Mouse (Mus musculus): ENCODE results near the gene Tsks. TPM values are rescaled to one million over a fixed set of nuclear protein-coding genes. Genes with fewer than 3 reads are reported as not detected.

Gene Tsks
- polyA plus RNA-seq, 1 experiment, result not detected

DNA sequence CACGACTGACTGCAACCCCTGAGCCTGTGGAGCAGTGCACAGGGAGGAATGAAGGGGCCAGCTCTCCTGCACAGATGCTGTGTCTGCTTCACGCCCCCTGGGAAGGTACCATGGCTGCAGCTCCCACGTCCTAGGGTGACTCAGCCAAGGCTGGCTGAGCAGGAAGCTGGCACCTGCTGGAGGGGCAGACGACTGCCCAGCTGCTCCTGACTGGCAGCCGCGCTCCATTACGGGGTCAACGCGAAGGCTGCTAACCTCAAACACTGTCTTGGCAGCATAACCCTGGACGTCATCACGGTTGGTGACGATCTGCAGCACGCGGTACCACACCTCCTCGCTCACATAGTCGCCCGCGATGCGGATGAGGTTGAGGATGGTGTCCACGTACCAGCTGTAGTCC lies 37.6 kb upstream of the Tsks start:
- TF ChIP-seq CTCF (IDR thresholded peaks at IDR 0.05; ENCODE audit: control insufficient read depth, insufficient read depth, low read length) (no peak), POLR2A (IDR thresholded peaks at IDR 0.05; ENCODE audit: borderline replicate concordance, control insufficient read depth, low read depth, low read length) (no peak)

DNA sequence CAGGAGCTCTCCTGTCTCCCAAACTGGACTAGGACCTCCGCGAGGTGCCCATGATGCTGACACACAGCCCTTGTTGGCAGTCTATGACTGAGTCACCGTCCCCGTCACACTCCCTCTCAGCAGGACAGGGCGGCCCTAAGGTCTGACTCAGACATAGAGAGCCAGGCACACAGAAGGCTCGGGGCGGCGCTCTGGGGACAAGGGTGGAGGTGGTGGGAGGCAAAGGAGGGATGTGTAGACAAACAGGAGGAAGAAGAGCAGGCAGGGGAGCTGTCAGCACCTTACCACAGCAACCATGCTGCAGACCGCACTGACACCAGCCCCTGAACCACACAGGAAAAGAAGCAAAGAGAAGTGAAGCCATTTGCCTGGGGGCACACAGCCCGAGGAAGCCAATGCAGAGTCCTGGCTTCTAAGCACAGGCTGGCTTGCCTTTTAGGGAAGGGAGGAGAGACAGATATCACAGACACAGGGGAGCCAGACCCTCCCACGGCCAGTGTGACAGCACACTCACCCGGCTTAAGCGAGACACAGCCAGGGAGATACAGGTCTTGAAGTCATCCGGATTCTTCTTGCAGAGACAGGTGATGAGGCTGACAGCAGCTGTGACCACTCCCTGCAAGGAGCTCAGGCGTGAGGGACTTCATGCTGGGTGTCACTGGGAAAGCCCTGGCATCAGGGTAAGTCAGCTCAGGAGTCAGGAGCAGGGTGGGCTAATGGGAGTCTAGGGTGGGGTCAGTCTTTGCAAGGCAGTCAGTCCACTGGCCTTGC lies 34.1 kb upstream of the Tsks start:
- 83% methylated on average over 15 of the region's 15 CpGs for whole genome bisulfite sequencing
- no peak overlapping the region for H3K4me3 ChIP-seq (replicated peaks; ENCODE audit: control insufficient read depth, low read depth, low read length)
- no peak overlapping the region for H3K27ac ChIP-seq (ENCODE audit: control insufficient read depth, insufficient read depth, low read depth, low read length, poor library complexity)
- no peaks in the 10 kb centered on the region; the same call in 1 of the 2 replicates for H3K4me1 ChIP-seq (ENCODE audit: control insufficient read depth, insufficient read depth, low read length)
- no peak for TF ChIP-seq POLR2A (IDR thresholded peaks at IDR 0.05; ENCODE audit: borderline replicate concordance, control insufficient read depth, low read depth, low read length)
- no peak for TF ChIP-seq CTCF (IDR thresholded peaks at IDR 0.05; ENCODE audit: control insufficient read depth, insufficient read depth, low read length)

More for the DNA sequence above, 37.6 kb upstream of the Tsks start:
- Histone ChIP-seq H3K27ac (ENCODE audit: control insufficient read depth, insufficient read depth, low read depth, low read length, poor library complexity) (no peak overlapping the region), H3K4me1 (ENCODE audit: control insufficient read depth, insufficient read depth, low read length) (no peaks in the 10 kb centered on the region; the same call in 1 of the 2 replicates), H3K4me3 (replicated peaks; ENCODE audit: control insufficient read depth, low read depth, low read length) (no peak overlapping the region)
- 87% methylated on average over 20 of the region's 20 CpGs for WGBS

DNA sequence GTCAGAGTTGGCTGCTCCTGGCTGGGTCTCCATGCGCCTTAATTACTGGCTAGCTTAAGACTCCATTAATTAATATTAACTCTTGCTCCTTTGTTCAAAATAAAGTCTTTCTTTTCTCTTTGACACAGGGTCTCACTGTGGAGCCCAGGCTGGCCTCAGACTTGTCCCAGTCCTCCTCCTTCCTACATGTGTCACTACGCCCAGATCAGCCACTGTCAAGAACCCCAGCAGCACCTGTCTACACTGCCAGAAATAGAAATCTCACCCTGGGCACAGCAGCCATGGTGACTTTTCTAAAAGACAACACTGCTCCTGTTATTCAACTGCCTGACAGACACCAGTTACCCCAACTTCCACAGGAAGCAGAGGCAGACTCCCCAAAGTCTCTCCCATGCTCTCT lies 28.6 kb upstream of the Tsks start:
- WGBS, result 97% methylated on average over 2 of the region's 2 CpGs

GRCm38 (mm10) chr7:44915314-44915713 lies 27.7 kb upstream of the Tsks start:
- H3K4me3 ChIP-seq (replicated peaks; ENCODE audit: control insufficient read depth, low read depth, low read length), result no peak overlapping the region
- H3K4me1 ChIP-seq (ENCODE audit: control insufficient read depth, insufficient read depth, low read length), result peaks cover 1% of the 10 kb centered on the region; the same call in 1 of the 2 replicates
- H3K27ac ChIP-seq (ENCODE audit: control insufficient read depth, insufficient read depth, low read depth, low read length, poor library complexity), result no peak overlapping the region
- no peak for TF ChIP-seq CTCF (IDR thresholded peaks at IDR 0.05; ENCODE audit: control insufficient read depth, insufficient read depth, low read length)
- WGBS, result 94% methylated on average over 9 of the region's 9 CpGs

More for the DNA sequence above, 28.6 kb upstream of the Tsks start:
- Histone ChIP-seq H3K27ac (ENCODE audit: control insufficient read depth, insufficient read depth, low read depth, low read length, poor library complexity) (no peak overlapping the region), H3K4me1 (ENCODE audit: control insufficient read depth, insufficient read depth, low read length) (peaks cover 1% of the 10 kb centered on the region; the same call in 1 of the 2 replicates), H3K4me3 (replicated peaks; ENCODE audit: control insufficient read depth, low read depth, low read length) (no peak overlapping the region)
- TF ChIP-seq POLR2A (IDR thresholded peaks at IDR 0.05; ENCODE audit: borderline replicate concordance, control insufficient read depth, low read depth, low read length) (no peak), CTCF (IDR thresholded peaks at IDR 0.05; ENCODE audit: control insufficient read depth, insufficient read depth, low read length) (no peak)

- peaks cover 1% of the 10 kb centered on the region; the same call in 1 of the 2 replicates for H3K4me1 ChIP-seq (ENCODE audit: control insufficient read depth, insufficient read depth, low read length)
- TF ChIP-seq POLR2A (IDR thresholded peaks at IDR 0.05; ENCODE audit: borderline replicate concordance, control insufficient read depth, low read depth, low read length) (no peak), CTCF (IDR thresholded peaks at IDR 0.05; ENCODE audit: control insufficient read depth, insufficient read depth, low read length) (no peak)
- H3K27ac ChIP-seq (ENCODE audit: control insufficient read depth, insufficient read depth, low read depth, low read length, poor library complexity), result no peak overlapping the region
- WGBS, result 93% methylated on average over 6 of the region's 6 CpGs
- H3K4me3 ChIP-seq (replicated peaks; ENCODE audit: control insufficient read depth, low read depth, low read length), result no peak overlapping the region
Observed at GRCm38 (mm10) chr7:44916191-44916590, 26.8 kb upstream of the Tsks start.

DNA sequence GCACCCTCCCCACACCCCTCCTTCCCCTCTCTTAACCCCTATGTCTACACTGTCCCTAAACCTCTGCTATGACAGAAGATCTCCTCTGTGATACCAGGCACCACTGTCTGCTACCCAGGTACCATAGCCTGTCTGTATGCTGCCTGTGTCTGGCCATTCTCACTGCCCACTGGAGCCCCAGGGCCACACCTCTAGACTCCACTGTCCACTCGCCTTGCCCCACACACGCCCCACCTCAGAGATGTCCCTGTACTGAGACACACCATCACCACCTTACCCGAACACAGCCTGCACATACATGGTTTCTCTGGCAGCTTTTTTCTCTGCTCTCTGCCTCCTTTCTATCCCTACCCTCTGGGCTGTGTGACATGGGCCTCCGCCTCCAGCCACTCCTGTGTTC lies 26.1 kb upstream of the Tsks start:
- no peak overlapping the region for H3K27ac ChIP-seq (ENCODE audit: control insufficient read depth, insufficient read depth, low read depth, low read length, poor library complexity)
- 89% methylated on average over 4 of the region's 4 CpGs for WGBS
- no peak overlapping the region for H3K4me3 ChIP-seq (replicated peaks; ENCODE audit: control insufficient read depth, low read depth, low read length)
- H3K4me1 ChIP-seq (ENCODE audit: control insufficient read depth, insufficient read depth, low read length), result peaks cover 1% of the 10 kb centered on the region; the same call in 1 of the 2 replicates
- TF ChIP-seq POLR2A (IDR thresholded peaks at IDR 0.05; ENCODE audit: borderline replicate concordance, control insufficient read depth, low read depth, low read length), result no peak
- no peak for TF ChIP-seq CTCF (IDR thresholded peaks at IDR 0.05; ENCODE audit: control insufficient read depth, insufficient read depth, low read length)

DNA sequence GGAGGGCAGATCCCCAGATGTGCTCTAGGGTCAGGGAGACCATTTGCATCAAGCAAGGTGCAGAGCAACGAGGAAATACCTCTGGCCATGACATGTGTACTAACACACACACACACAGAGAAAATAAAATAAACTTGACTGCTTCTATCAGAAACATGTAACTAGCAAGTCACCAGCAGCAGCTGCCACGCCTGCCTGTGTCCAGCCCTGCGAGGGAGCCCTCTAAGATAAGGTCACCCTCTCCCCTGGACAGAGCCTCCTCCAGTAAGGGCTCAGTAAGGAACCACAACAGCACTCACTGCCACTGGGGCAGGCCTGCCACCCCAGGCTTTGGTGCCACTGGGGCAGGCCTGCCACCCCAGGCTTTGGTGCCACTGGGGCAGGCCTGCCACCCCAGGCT lies 24.8 kb upstream of the Tsks start:
- Histone ChIP-seq H3K4me3 (replicated peaks; ENCODE audit: control insufficient read depth, low read depth, low read length) (no peak overlapping the region), H3K27ac (ENCODE audit: control insufficient read depth, insufficient read depth, low read depth, low read length, poor library complexity) (no peak overlapping the region), H3K4me1 (ENCODE audit: control insufficient read depth, insufficient read depth, low read length) (peaks cover 1% of the 10 kb centered on the region; the same call in 1 of the 2 replicates)
- no peak for TF ChIP-seq POLR2A (IDR thresholded peaks at IDR 0.05; ENCODE audit: borderline replicate concordance, control insufficient read depth, low read depth, low read length)
- no peak for TF ChIP-seq CTCF (IDR thresholded peaks at IDR 0.05; ENCODE audit: control insufficient read depth, insufficient read depth, low read length)
- 80% methylated on average over 3 of the region's 3 CpGs for WGBS

- WGBS, result 89% methylated on average over 5 of the region's 5 CpGs
- TF ChIP-seq CTCF (IDR thresholded peaks at IDR 0.05; ENCODE audit: control insufficient read depth, insufficient read depth, low read length) (no peak), POLR2A (IDR thresholded peaks at IDR 0.05; ENCODE audit: borderline replicate concordance, control insufficient read depth, low read depth, low read length) (no peak)
Observed at GRCm38 (mm10) chr7:44919127-44919526, 23.9 kb upstream of the Tsks start.

More at GRCm38 (mm10) chr7:44919127-44919526, 23.9 kb upstream of the Tsks start:
- H3K4me3 ChIP-seq (replicated peaks; ENCODE audit: control insufficient read depth, low read depth, low read length), result no peak overlapping the region
- peaks cover 1% of the 10 kb centered on the region; the same call in 1 of the 2 replicates for H3K4me1 ChIP-seq (ENCODE audit: control insufficient read depth, insufficient read depth, low read length)
- no peak overlapping the region for H3K27ac ChIP-seq (ENCODE audit: control insufficient read depth, insufficient read depth, low read depth, low read length, poor library complexity)

Data from bone marrow, adult 2 months (tissue).